Mouse (Mus musculus) MEL (cell line): ENCODE measurements around the gene Ndufs2. TPM values are rescaled to one million over a fixed set of nuclear protein-coding genes. Genes with fewer than 3 reads are reported as not detected.

ENCODE experiments used
- DNase-seq: peaks from one replicate; pipeline ENCODE4 v3.0.0; 2011; ENCODE audit warnings: low read depth, low spot score
- H3K27ac ChIP-seq: 2 replicates; pipeline ENCODE4 v1.5.1; 2012; ENCODE audit warnings: low read depth, mild to moderate bottlenecking, control low read depth, low read length, moderate library complexity; ENCODE audit not compliant: control insufficient read depth
- H3K27me3 ChIP-seq, 2 experiments: fragments of 150-350 bp in 1 of 2; sonication (generic) in 1 of 2; 2 replicates each; pipeline ENCODE4 v1.6.1; 2012; ENCODE audit warnings: low read length in 2 of 2, mild to moderate bottlenecking in 2 of 2, improper control_type of control experiment in 1 of 2, moderate library complexity in 1 of 2; ENCODE audit not compliant: insufficient read depth in 2 of 2, control insufficient read depth in 1 of 2
- H3K36me3 ChIP-seq, 2 experiments: 2 replicates each; pipeline ENCODE4 v1.6.1; 2012 to 2014; ENCODE audit warnings: low read length in 2 of 2, improper control_type of control experiment in 1 of 2, inconsistent platforms in 1 of 2, mild to moderate bottlenecking in 1 of 2; ENCODE audit not compliant: insufficient read depth in 2 of 2, control insufficient read depth in 1 of 2
- H3K4me1 ChIP-seq, 2 experiments: fragments of 150-350 bp in 1 of 2; sonication (generic) in 1 of 2; 2 replicates each; pipeline ENCODE4 v1.6.1; 2012; ENCODE audit warnings: low read length in 2 of 2, improper control_type of control experiment in 1 of 2, mild to moderate bottlenecking in 1 of 2; ENCODE audit not compliant: insufficient read depth in 2 of 2, control insufficient read depth in 1 of 2
- H3K4me3 ChIP-seq, 2 experiments: fragments of 150-350 bp in 1 of 2; sonication (generic) in 1 of 2; 2 replicates each; pipeline ENCODE4 v1.5.1; 2012; ENCODE audit warnings: low read depth in 2 of 2, low read length in 2 of 2, mild to moderate bottlenecking in 2 of 2, moderate library complexity in 2 of 2, control low read depth in 1 of 2, improper control_type of control experiment in 1 of 2; ENCODE audit not compliant: control insufficient read depth in 1 of 2, insufficient read depth in 1 of 2
- H3K79me2 ChIP-seq: 2 replicates; pipeline ENCODE4 v1.6.1; 2012; ENCODE audit warnings: mild to moderate bottlenecking, low read length, moderate library complexity; ENCODE audit not compliant: control insufficient read depth, poor library complexity, insufficient read depth
- H3K9ac ChIP-seq: 2 replicates; pipeline ENCODE4 v1.6.1; 2012; ENCODE audit warnings: low read depth, mild to moderate bottlenecking, control low read depth, low read length, moderate library complexity; ENCODE audit not compliant: control insufficient read depth, poor library complexity, severe bottlenecking
- H3K9me3 ChIP-seq: fragments of 150-350 bp; sonication (generic); replicated peaks from 2 replicates; pipeline ENCODE4 v1.6.1; 2012; ENCODE audit warnings: mild to moderate bottlenecking, low read length, improper control_type of control experiment, moderate library complexity; ENCODE audit not compliant: insufficient read depth
- BHLHE40 ChIP-seq: IDR thresholded peaks from 2 replicates; pipeline ENCODE4 v1.6.1; 2012; ENCODE audit warnings: low read depth, mild to moderate bottlenecking, inconsistent platforms, low read length, improper control_type of control experiment, borderline replicate concordance
- CHD1 ChIP-seq: IDR thresholded peaks from 2 replicates; pipeline ENCODE4 v1.6.1; 2012; ENCODE audit warnings: low read depth, mild to moderate bottlenecking, inconsistent platforms, low read length, improper control_type of control experiment
- CHD2 ChIP-seq: IDR thresholded peaks from 2 replicates; pipeline ENCODE4 v1.6.1; 2011; ENCODE audit warnings: low read length, improper control_type of control experiment
- E2F4 ChIP-seq: IDR thresholded peaks from 2 replicates; pipeline ENCODE4 v1.6.1; 2011; ENCODE audit warnings: low read depth, low read length, improper control_type of control experiment, borderline replicate concordance
- ELF1 ChIP-seq: IDR thresholded peaks from 2 replicates; pipeline ENCODE4 v1.6.1; 2014; ENCODE audit warnings: low read depth, mild to moderate bottlenecking, inconsistent platforms, low read length, improper control_type of control experiment, moderate library complexity
- EP300 ChIP-seq, 2 experiments: IDR thresholded peaks; 2 replicates each; pipeline ENCODE4 v1.6.1; 2011; ENCODE audit warnings: improper control_type of control experiment in 2 of 2, low read length in 2 of 2, low read depth in 1 of 2, mild to moderate bottlenecking in 1 of 2
- ETS1 ChIP-seq: IDR thresholded peaks from 2 replicates; pipeline ENCODE4 v1.6.1; 2012; ENCODE audit warnings: low read depth, mild to moderate bottlenecking, inconsistent platforms, low read length, improper control_type of control experiment, moderate library complexity
- GATA1 ChIP-seq: IDR thresholded peaks from 2 replicates; pipeline ENCODE4 v1.6.1; 2011; ENCODE audit warnings: low read depth, low read length, improper control_type of control experiment
- KAT2A ChIP-seq: conservative IDR thresholded peaks from 2 replicates; pipeline ENCODE4 v1.6.1; 2012; ENCODE audit warnings: low read depth, low read length, improper control_type of control experiment, inconsistent platforms
- MXI1 ChIP-seq: IDR thresholded peaks from 2 replicates; pipeline ENCODE4 v1.6.1; 2011; ENCODE audit warnings: mild to moderate bottlenecking, low read depth, low read length, improper control_type of control experiment
- NRF1 ChIP-seq: IDR thresholded peaks from 2 replicates; pipeline ENCODE4 v1.6.1; 2014; ENCODE audit warnings: low read depth, mild to moderate bottlenecking, inconsistent platforms, low read length, improper control_type of control experiment, moderate library complexity; ENCODE audit not compliant: poor library complexity, insufficient read depth, severe bottlenecking
- RCOR1 ChIP-seq: IDR thresholded peaks from 2 replicates; pipeline ENCODE4 v1.6.1; 2012; ENCODE audit warnings: low read depth, mild to moderate bottlenecking, inconsistent platforms, low read length, improper control_type of control experiment
- SIN3A ChIP-seq: IDR thresholded peaks from 2 replicates; pipeline ENCODE4 v1.6.1; 2012; ENCODE audit warnings: low read length, improper control_type of control experiment, inconsistent platforms
- TBP ChIP-seq: IDR thresholded peaks from 2 replicates; pipeline ENCODE4 v1.8.0; 2011; ENCODE audit warnings: low read depth, low read length, improper control_type of control experiment
- TCF12 ChIP-seq: IDR thresholded peaks from 2 replicates; pipeline ENCODE4 v1.6.1; 2014; ENCODE audit warnings: low read depth, mild to moderate bottlenecking, inconsistent platforms, low read length, improper control_type of control experiment, moderate library complexity
- ZMIZ1 ChIP-seq: IDR thresholded peaks from 2 replicates; pipeline ENCODE4 v1.6.1; 2012; ENCODE audit warnings: low read depth, mild to moderate bottlenecking, inconsistent platforms, low read length, improper control_type of control experiment, moderate library complexity
- polyA plus RNA-seq, 2 experiments: library from polyadenylated mRNA; stranded (reverse) in 1 of 2; unstranded in 1 of 2; fragments of >175 nt in 1 of 2; fragments of >200 nt in 1 of 2; gene quantifications; 2 replicates each; pipeline versions ENCODE4 v1.2.1 to v1.2.4; 2012; ENCODE audit warnings: low replicate concordance in 2 of 2, low read depth in 1 of 2; ENCODE audit not compliant: insufficient read length in 2 of 2, insufficient read depth in 1 of 2, missing spikeins in 1 of 2
- total RNA-seq: library from RNA; depleted of rRNA; stranded (reverse); fragments of 300-350 nt; gene quantifications from 2 replicates; pipeline ENCODE4 v1.2.3, GENCODE M21; 2012

The Ndufs2 gene
- total and polyA plus RNA-seq, 3 experiments = 169 to 415 (median 292) TPM

DNA sequence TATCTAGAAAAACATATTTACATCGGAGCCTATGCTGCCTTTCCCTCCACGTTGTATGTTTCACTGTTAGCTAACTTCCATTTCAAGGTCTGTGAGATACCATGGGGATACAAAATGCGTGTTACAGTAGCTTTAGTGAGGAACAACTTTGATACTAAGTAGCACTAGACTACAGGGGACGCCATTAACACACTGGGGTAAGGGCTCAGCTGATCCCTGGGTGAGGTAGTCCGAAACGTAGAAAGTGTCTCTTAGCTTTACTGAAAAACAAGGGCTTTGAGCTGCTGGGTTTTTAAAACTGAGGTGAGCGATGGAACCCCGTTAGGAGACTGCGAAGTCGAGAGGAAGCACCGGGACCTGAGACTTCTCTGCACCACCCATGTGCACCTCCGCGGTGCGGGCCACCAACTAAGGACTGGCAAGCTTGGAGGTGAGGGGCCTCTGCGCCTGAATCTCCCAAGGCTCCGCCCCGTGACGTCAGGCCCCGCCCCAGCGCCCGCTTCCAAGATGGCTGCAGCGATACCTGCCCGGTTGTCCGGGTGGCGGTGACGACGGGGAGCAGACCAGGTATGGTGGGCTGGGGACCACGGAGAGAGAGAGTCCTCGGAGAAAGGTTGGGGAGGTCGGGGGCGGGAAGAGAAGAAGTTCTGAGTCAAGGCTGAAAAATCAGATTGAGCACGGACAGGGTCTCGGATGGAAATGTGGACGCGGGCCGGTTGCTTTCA lies 18.8 kb upstream of the Ndufs2 start, which contains the start of gene B4galt3 (continued):
- TF ChIP-seq ETS1 (peak; percentile 48; the same call in 1 of the 2 replicates), ELF1 (peak; percentile 66), CHD1 (no peak), KAT2A (peak; percentile 71)
- TF ChIP-seq, all 39 proteins: peak for 22

GRCm38 (mm10) chr1:171268341-171268740 lies 17.2 kb upstream of the Ndufs2 start:
- peaks cover 17 to 31% of the 10 kb centered on the region in 2 experiments for H3K4me1 ChIP-seq
- H3K27me3 ChIP-seq = no peaks in the 10 kb centered on the region
- peaks cover 0 to 31% of the 10 kb centered on the region in 2 experiments; a peak in 2 of 4 replicates for H3K36me3 ChIP-seq
- no peak for DNase-seq
- no peak overlapping the region for H3K4me3 ChIP-seq
- no peak overlapping the region for H3K9ac ChIP-seq
- no peaks in the 10 kb centered on the region for H3K9me3 ChIP-seq
- TF ChIP-seq MXI1 = no peak
- no peak for TF ChIP-seq TCF12
- TF ChIP-seq NRF1 = no peak
- TF ChIP-seq ZMIZ1 = no peak
- no peak for TF ChIP-seq E2F4
- no peak for TF ChIP-seq GATA1
- TF ChIP-seq TBP = no peak
- no peak for TF ChIP-seq BHLHE40
- no peak for TF ChIP-seq ELF1
- TF ChIP-seq CHD2 = no peak
- no peaks in the 10 kb centered on the region; the same call in 1 of the 2 replicates for H3K79me2 ChIP-seq
- no peak overlapping the region for H3K27ac ChIP-seq

DNA sequence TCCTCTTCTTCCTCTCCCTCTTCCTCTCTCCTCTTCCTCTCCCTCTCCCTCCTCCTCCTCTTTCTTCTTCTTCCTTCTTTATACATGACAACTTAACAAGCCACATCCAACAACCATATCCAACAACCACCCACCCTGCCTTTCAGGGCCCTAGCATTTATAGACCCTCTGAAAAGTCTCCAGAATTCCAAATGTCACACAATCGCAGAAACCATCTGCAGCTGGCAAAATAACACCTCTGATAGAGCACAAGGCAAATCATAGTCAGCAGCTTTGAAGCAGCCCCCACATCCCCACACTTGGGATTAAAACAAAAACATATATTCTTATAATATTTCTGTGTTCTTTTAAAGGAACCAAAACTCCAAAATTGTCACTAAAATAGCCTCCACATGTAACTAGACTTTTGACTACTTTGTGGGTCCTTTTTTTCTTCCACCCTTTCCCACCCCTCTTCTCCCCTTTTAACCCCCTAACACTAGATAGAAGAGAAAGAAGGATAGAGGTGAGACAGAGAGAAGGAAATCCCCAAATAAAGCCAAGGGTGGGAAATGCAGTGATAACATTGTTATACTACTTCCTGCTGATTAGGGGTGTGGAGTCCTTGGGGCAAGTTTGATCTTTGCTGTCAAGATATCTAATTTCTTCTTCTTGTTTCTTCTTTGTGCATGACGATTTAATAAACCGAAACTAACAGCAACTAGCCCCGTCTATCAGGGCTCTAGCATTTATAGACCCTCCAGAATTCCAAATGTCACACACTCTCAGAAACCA lies 15.0 kb upstream of the Ndufs2 start:
- Histone ChIP-seq H3K27ac (no peak overlapping the region), H3K79me2 (no peaks in the 10 kb centered on the region; the same call in 1 of the 2 replicates), H3K36me3 (peaks cover 0 to 18% of the 10 kb centered on the region in 2 experiments; a peak in 2 of 4 replicates), H3K9me3 (no peaks in the 10 kb centered on the region), H3K9ac (no peak overlapping the region), H3K4me1 (peaks cover 9 to 24% of the 10 kb centered on the region in 2 experiments), H3K4me3 (peak overlapping the region in 1 of 2 experiments; percentile 29; a peak in 3 of 4 replicates), H3K27me3 (no peaks in the 10 kb centered on the region)
- TF ChIP-seq EP300 (IDR thresholded peaks at IDR 0.05; ENCODE audit: low read depth in 1 of 2, low read length in 2 of 2) = peak; percentile 66 to 69; a peak in 3 of 4 replicates
- TF ChIP-seq CHD1 = no peak
- TF ChIP-seq GATA1 = peak; percentile 58
- TF ChIP-seq TCF12 = peak; percentile 34; the same call in 1 of the 2 replicates
- TF ChIP-seq KAT2A = no peak
- TF ChIP-seq ETS1 = peak; percentile 57; the same call in 1 of the 2 replicates
- TF ChIP-seq RCOR1 = peak; percentile 76
- TF ChIP-seq SIN3A = peak; percentile 45; the same call in 1 of the 2 replicates
- no peak for DNase-seq
